Mouse (Mus musculus) ovary, adult 18-20 months (tissue): ENCODE data around the gene Slc7a15.
"Not testable (repeated sequence)": the region's sequence is repeated elsewhere in the genome, so short reads cannot be mapped to it uniquely, and the experiment has no call there.

ENCODE experiments used
- DNase-seq: peaks from one replicate; pipeline ENCODE4 v3.0.0; 2022; ENCODE audit warnings: low spot score, mixed read lengths

The Slc7a15 gene

GRCm38 (mm10) chr12:8598966-8599365 is at the start of gene Slc7a15:
Gene Slc7a15, minus strand, starts transcription at chr12:8599066.
- not testable (repeated sequence) for DNase-seq

DNA sequence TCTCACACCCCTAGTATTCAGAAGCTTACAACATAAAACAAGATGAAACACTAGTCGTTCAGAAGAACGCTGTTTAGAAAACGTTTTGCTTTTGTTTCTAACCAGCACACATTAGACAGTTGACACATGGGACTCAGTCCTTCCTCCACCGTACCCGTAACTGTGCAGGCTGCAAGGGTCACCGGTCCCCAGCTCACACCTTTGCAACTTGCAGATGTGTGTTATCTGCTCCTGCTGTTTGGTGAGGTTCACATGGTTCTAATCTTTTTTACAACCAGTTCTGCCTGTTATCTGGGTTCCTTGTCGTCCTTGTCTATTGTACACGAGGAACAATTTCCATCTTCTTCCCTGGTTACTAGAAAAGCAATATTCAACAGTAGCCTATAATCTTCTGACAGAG is 49.3 kb upstream of the Slc7a15 start:
- not testable (repeated sequence) for DNase-seq

GRCm38 (mm10) chr12:8641425-8641735 is 42.5 kb upstream of the Slc7a15 start:
- no peak for DNase-seq

DNA sequence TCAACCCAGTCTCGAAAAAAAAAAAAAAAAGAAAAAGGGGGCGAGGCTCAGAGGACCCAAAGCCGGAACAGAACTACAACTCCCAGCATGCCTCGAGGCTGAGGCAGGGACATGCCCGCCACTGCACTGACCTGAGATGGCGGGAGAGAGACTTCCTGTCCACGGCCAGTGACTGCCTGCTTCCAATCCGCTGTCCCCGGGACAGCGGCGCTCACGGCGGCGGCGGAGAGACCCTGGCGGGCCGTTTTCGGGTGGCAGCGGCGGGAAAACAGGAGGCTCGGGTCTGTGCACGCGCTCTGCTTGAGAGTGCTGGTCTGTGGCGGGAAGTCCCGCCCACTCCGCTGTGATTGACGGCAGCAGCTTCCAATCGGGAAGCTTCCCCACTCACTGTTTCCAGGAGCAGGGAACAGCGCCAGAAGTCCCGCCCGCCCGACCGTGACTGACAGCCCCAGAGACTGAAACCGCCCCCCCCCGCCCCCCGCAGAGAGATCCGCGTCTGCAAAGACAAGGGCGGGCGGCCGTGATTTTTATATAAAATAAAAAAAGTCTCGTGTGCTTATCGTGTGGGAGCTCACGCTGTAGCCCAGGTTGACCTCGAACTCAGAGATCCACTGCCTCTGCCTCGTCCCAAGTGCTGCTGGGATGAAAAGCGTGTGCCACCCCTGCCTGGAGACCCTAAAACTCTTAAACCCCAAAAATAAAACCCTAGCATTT is 42.0 kb upstream of the Slc7a15 start:
- DNase-seq, result peak; percentile 92

GRCm38 (mm10) chr12:8640186-8640585 is 41.3 kb upstream of the Slc7a15 start:
- not testable (repeated sequence) for DNase-seq

DNA sequence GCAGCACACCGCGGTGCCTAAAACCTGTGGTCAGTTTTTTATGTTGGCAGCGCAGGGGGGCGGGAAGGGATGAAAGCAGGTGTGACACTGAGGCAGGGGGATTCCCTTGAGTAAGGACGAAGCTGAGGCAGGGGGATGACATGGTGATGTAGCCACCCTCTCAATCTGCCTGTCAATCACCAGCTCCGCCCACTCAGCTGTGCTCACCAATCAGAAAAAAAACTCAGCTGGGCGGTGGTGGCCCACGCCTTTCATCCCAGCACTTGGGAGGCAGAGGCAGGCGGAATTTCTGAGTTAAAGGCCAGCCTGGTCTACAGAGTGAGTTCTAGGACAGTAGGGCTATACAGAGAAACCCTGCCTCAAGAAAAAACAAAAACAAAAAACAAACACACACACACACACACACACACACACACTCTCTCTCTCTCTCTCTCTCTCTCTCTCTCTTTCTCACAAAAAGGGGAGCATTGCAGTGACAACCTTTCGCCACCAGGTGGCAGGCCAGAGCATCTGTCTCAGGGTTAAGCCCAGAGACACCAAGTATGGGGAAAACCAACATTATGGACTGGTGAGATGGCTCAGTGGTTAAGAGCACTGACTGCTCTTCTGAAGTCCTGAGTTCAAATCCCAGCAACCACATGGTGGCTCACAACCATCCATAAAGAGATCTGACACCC is 39.7 kb upstream of the Slc7a15 start:
- peak; percentile 23 for DNase-seq

GRCm38 (mm10) chr12:8636945-8637344 is 38.1 kb upstream of the Slc7a15 start:
- no peak for DNase-seq

GRCm38 (mm10) chr12:8635546-8635945 is 36.7 kb upstream of the Slc7a15 start:
- DNase-seq, result no peak

DNA sequence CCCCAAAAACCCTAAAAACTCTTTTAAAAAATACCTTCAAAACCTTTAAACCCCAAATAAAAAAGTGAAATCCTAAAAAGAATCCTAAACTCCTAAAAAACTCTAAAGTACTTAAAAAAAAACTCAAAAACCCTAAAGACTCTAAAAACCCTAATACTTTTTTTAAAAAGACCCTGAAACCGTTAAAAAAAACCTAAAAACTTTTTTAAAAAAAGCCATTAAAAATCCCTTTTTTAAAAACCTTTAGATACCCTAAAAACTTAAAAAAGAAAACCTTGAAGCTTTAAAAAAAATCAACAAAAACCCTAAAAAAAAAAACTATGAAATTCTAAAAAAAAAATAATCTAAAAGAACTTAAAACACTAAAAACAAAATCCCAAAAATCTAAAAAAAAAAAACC is 35.4 kb upstream of the Slc7a15 start:
- no peak for DNase-seq

DNA sequence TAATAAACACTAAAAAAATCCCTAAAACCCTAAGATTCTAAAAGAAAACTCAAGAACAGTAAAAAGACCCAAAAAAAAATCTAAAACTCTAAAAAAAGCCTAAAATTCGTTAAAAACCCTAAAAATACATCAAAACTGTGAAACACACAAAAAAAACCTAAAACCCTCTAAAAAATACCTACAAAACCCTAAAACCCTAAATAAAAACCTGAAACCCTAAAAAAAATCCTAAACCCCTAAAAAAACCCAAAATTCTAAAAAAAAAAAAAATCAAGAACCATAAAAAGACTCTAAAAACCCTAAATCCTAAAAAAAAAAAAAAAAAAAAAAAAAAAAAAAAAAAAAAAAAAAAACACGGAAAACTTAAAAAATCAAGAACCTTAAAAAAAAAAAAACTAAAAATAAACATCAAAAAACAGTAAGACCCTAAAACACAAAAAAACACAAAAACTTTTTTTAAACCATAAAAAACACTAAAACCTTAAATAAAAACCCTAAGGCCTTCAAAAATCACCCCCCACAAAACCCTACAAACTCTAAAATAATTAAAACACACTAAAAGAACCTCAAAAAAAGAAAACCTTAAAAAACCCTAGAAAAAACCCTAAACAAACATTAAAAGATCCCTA is 34.0 kb upstream of the Slc7a15 start:
- no peak for DNase-seq

DNA sequence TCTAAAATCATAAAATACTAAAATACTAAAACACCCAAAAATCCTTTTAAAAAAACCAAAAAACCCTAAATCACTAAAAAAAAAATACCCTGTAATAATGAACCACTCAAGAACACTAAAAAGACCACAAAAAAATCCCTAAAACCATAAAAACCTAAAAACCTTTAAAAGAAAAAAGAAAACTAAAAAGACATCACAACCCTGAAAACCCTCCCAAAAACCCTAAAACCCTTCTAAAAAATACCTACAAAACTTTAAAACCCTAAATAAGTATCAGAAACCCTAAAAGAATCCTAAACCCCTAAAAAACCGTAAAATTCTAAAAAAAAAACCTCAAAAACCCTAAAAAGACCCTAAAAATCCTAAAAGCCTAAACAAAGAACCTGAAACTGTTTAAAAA is 32.8 kb upstream of the Slc7a15 start:
- DNase-seq, result no peak

GRCm38 (mm10) chr12:8629537-8629936 is 30.7 kb upstream of the Slc7a15 start:
- no peak for DNase-seq

DNA sequence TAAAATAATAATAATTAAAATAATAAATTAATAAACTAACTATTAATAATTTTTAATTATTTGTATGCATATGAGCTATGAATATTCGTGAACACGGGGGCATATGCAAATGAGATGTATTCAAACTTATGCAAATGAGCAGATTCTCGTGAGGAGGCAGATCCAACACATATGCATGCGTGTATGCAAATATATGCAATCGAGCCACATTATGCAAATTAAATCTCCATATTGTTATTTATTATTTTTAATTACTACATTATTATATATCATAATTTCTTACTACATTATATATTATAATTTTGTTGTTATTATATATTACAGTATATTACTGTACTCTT is 21.8 kb upstream of the Slc7a15 start:
- DNase-seq, result no peak

GRCm38 (mm10) chr12:8619827-8620677 is 21.2 kb upstream of the Slc7a15 start:
- DNase-seq, result no peak

DNA sequence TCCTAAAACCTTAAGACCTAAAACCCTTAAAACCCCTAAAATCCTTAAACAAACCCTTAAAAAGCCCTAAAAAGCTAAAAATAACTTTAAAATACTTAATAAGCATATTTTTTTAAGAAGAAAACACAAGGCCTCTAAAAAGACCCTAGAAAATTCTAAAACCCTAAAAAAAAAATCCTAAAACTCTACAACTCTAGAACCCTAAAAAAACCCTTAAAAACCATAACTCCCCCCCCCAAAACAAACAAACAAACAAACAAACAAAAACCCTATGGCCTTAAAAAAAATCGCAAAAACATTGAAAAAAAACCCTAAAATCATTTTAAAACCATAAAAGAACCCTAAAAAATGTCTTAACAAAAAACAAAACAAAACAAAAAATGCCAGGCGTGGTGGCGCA is 19.4 kb upstream of the Slc7a15 start:
- DNase-seq, result no peak

DNA sequence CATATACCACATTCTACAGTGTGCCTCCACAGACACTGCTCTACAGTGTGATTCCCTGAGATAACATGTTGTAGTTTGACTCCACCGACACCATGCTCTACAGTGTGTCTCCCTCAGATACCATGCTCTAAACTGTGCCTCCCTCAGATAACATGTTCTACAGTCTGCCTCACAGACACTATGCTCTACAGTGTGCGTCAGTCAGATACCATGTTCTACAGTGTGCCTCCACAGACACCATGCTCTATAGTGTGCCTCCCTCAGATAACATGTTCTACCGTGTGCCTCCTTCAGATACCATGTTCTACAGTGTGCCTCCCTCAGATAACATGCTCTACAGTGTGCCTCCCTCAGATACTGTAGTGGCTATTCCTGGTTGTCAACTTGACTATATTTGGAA is 10.2 kb upstream of the Slc7a15 start:
- no peak for DNase-seq

DNA sequence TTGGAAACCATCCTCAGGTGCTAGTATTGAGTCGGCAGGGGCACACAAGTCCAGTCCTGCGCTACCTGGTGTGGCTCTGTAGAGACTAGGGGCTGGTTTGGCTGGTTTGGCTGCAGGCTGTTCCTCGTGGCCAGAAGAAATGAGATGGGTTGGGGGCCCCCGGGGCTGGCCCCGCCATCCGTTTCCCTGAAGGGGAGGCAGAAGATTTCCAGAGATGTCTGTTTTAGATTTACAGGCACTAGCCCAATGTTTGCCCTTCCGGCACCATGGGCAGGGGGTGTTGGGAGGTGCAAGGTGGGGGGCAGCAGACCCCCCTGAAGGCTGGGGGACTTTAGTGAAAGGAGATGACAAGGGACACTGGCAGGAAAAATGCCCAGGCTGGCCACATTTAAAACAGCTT is 3.3 kb downstream of the Slc7a15 start:
- DNase-seq, result no peak

DNA sequence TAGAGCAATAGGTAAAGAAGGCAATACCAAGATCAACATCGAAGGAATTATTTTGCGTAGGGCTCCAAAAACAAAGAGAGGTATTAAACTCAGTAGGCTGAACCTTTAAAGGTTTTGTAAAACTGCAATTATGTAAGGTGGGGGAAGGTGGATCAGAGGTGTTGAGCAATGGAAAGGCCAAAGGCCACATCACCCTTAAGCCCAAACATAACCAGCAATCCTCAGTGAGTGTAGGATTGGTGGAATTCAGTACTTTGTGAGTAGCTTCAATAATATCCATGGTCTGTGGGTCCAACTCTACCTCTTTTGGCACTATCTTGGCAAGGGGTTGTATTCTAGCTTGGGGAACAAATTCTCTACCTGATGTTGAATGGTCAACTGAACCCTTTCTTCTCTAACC is 7.5 kb downstream of the Slc7a15 start:
- DNase-seq, result not testable (repeated sequence)

DNA sequence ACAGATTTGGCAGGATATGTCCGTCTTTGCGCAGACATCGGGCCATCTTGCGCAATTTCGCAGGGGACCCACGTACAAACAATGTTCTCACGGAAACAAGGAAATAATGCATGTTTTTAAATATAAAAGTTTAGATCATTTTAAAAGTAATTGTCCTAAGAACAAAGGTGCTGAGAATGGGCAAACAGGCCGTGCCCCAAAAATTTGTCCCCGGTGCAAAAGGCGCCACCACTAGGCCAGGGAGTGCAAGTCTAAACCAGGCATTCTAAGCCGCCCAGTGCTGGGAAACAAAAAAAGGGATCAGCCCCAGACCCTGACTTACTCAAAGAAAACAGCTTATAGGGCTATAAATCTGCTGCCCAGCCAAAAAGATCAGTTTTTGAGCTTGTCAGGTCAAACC is 25.5 kb downstream of the Slc7a15 start:
- no peak for DNase-seq

DNA sequence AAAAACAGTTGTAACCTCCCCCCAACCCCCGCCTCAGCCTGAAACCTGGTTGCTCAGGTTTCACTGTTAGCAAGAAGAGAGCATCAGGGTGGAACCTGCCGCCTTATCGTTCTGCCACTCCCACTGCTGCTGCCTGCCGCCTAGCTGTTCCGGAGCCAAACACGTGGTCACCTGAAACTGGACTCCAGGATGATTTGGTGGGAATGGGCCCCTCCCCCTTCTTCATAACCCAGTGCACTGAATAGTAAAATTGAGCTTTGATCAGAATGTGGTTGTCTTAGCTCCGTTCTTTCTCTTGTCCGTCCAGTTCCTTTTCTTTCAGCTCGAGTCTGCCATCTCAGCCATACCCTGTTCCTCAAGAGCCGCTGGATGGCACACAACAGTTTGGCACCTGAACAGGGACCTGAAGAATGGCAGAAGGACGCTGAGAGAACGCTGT is 26.9 kb downstream of the Slc7a15 start:
- DNase-seq, result not testable (repeated sequence)

DNA sequence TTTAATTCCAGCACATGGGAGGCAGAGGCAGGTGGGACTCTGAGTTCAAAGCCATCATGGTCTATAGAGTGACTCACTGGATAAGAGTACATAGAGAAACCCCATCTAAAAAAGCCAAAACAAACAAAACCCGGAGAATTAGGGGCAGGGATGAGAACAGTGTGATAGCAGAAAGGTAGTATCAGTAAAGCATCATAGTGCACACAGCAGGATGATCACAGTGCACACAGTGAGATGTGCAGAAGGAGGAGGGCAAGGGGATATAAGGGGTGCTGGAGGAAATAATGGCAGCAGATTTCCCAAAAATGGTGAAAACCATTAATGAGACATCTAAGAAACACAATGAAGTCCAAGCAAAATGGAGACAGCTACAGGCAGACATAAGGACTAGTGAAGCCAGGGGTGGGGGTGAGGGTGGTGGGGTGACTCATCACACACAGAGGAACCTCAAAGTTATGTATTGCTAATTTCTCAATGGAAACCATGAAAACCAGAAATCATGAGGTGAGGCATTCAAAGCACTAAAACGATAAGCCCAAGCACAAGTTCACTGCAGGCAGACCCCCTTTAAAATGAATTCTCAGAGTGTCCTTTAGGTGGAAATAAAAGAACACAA is 27.5 kb downstream of the Slc7a15 start:
- DNase-seq, result not testable (repeated sequence)

DNA sequence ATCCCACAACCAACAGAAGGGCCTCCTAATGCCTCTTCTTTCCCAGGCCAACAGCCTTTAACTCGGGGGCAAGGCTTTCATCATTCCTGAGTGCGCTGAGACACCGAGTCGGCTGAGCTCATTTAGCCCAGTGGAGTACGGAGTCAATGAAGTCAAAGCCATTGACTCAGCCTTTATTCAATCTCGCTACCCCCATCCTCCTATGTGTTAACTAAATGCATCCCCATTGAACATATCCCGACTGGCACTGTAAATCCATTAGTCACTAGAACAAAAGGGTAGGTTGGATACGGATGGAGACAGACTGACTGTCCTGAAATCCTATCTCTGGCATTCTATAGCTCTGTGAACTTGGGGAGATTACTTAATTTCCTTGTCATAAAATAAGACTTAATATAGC is 36.7 kb downstream of the Slc7a15 start:
- DNase-seq, result not testable (repeated sequence)
